Mouse (Mus musculus) stomach, postnatal 0 days (tissue): ENCODE measurements around the gene Cd300lf.

ENCODE experiments used
- CTCF ChIP-seq: IDR thresholded peaks from 2 replicates; pipeline ENCODE4 v1.5.1; 2016; ENCODE audit warnings: antibody characterized with exemption, low read depth, mild to moderate bottlenecking, moderate library complexity
- EP300 ChIP-seq: optimal IDR thresholded peaks from 2 replicates; pipeline ENCODE3; 2016; ENCODE audit warnings: antibody characterized with exemption

DNA sequence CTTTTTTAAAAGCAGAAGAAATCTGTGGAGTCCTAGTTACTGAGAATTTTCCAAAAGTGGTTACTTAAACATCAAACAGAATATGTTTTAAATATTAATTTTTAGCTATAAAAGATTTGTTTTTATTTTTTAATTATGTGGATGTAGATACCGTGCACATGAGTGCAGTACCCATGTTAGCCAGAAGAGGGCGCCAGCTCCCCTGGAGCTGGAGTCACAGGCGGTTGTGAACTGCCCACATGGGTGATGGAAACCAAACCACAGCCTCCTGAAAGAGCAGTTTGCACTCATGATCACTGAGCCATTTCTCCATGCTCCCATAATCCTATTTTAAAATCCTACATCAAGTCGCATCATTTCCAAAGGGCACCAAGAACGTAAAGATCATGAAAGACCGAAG is 43.9 kb downstream of the Cd300lf start:
- peak; percentile 57 for TF ChIP-seq CTCF
- TF ChIP-seq EP300 = no peak
